Mouse (Mus musculus) E14TG2a.4 (cell line): ENCODE results near the gene Tex10.

Experiments
- CTCF ChIP-seq: conservative IDR thresholded peaks from 2 replicates; pipeline ENCODE4 v1.5.1; 2014; ENCODE audit warnings: low read length
- NANOG ChIP-seq: IDR thresholded peaks from 2 replicates; pipeline ENCODE4 v1.6.1; 2014; ENCODE audit warnings: borderline replicate concordance, low read length, mixed read lengths
- POU5F1 ChIP-seq: IDR thresholded peaks from 2 replicates; pipeline ENCODE4 v1.6.1; 2014; ENCODE audit warnings: low read length, borderline replicate concordance

- no peak for TF ChIP-seq CTCF
- no peak for TF ChIP-seq POU5F1
- TF ChIP-seq NANOG: no peak
Measured at GRCm38 (mm10) chr4:48470977-48471376, 2.3 kb downstream of the Tex10 start.
